Mouse (Mus musculus) brain, adult 2 months (tissue): ENCODE results near the gene Eif4a3.
A peak's percentile ranks its signal among the peaks of the same experiment; 100 is the strongest.
"Not testable (repeated sequence)": the region's sequence is repeated elsewhere in the genome, so short reads cannot be mapped to it uniquely, and the experiment has no call there.

Experiments
- DNase-seq: peaks from one replicate; pipeline ENCODE4 v3.0.0; 2011; ENCODE audit warnings: low read depth, low spot score

Eif4a3 gene

DNA sequence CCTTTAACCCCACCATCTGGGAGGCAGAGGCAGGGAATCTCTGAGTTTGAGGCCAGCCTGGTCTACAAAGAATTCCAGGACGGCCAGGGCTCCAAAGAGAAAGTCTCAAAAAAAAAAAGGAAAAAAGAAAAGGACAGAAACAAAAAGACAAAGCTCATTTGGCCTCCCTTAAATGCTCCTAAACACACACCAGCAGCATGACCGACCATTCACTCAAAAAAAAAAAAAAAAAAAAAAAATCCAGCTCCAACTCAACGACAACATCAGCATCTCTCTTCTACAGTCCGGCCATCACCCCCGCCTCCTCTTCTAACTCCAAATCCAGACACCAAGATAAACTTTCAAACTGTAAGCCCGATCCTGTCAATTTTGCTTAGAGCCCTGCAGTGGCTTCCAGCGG lies 972 bp downstream of the Eif4a3 start:
- no peak for DNase-seq

GRCm38 (mm10) chr11:119297996-119298395 lies 1.9 kb downstream of the Eif4a3 start:
- no peak for DNase-seq

GRCm38 (mm10) chr11:119292861-119293260 lies 7.0 kb downstream of the Eif4a3 start:
- DNase-seq: not testable (repeated sequence)

GRCm38 (mm10) chr11:119287207-119287992 lies 12.5 kb downstream of the Eif4a3 start:
- peak; percentile 72 for DNase-seq

GRCm38 (mm10) chr11:119285791-119286527 lies 13.9 kb downstream of the Eif4a3 start:
- DNase-seq: no peak

GRCm38 (mm10) chr11:119281030-119281429 lies 18.9 kb downstream of the Eif4a3 start:
- no peak for DNase-seq

DNA sequence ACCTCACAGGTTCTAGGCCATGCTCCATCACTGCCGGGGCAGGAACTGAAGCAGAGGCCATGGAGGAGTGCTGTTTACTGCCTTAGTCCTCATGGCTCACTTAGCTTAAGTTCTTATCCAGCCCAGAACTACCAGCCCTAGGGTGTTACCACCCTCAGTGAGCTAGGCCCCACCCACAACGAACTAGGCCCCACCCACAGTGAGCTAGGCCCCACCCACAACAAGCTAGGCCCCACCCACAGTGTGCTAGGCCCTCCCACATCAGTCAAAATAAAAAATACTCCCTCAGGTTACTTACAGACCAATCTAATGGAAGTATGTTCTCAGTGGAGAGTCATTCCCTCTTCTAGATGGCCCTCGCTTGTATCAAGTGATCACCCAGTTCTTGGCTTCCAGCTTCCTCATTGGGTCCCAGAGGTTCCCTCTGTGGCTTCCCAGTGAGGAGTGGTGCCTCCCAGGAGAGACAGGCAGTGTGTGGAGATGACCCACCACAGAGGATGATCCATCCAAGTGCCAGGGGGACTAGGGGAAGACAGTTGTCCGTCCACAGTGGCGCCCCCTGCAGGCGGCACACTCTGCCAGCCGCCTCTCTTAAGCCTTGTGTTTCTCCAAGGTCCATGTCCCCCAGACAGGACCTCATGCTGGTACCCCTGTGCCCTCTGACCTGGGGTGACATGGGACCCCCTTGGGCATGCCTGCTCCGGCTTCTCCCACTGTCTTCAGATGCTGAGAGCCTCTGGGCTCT lies 26.5 kb downstream of the Eif4a3 start:
- DNase-seq: no peak

GRCm38 (mm10) chr11:119272492-119272891 lies 27.4 kb downstream of the Eif4a3 start:
- not testable (repeated sequence) for DNase-seq

DNA sequence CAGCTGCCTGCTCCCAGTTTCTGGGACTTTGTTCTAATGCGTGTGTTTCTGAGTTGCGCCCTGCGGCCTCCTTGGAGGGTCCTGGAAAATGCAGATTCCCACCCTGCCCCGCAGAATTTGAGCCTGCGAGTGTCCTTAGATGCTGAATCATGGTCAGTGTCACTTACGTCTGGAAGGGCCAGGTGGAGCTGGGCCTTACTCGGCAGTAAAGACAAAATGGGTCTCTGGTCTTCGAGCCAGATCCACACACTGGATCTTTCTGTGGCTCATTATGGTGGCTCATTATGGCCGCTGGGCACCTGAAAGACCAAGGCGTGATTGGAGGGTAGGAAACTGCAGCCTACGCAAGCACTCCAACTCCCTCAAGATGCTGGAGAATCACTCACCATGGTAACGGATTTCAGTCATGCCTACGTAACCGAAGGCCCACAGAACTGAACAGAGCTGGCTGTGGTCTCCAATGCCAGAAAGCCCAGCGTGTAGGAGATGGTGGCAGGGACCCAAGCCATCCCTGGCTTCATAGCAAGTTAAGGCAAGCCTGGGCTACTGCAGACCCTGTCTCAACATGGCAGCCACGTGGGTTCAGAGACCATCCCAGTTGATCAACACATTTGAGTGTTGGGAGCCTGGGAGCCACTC lies 31.2 kb downstream of the Eif4a3 start:
- DNase-seq: peak; percentile 91

DNA sequence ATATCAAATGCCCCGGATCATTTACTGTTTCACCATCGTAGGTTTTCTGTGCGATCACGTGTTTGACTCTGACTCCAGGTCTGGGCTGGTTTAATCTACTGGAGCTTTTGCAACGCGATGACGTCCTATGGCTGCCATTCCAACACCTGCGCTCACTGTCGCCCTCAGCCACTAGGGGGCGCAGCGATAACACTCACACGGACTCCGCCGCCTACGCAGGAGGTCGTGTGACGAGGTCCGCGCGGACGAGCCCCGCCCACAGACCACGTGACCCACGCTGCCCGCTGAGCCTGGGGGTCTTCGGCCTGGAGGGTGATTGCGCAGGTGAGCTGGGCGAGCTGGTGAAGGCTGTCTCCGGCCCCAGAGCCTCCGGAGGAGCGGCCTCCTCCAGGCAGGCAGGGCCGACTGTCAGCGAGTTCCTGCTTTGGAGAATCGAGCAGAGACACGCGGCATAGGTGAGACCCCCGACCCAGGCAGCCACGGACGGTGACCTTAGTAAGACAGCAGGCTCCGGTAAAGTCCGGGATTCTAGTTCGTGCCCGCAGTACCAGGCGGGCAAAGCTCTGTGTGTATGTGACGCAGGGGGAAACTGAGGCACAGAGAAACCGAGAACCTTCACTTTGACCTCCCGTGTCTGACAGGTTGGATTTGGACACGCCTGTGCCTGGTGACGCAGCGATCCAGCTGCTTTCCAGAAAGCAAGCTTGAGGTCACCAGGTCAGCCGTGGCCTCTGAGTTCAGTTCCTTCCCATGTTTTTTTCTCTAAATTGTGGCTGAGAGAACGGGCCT lies 31.9 kb downstream of the Eif4a3 start, which contains the start of gene Gaa:
Gaa (plus strand) TSS at position 120 of the 789 bp plus-strand sequence.
- peak; percentile 97 for DNase-seq

GRCm38 (mm10) chr11:119267241-119267674 lies 32.6 kb downstream of the Eif4a3 start:
- DNase-seq: peak; percentile 90

DNA sequence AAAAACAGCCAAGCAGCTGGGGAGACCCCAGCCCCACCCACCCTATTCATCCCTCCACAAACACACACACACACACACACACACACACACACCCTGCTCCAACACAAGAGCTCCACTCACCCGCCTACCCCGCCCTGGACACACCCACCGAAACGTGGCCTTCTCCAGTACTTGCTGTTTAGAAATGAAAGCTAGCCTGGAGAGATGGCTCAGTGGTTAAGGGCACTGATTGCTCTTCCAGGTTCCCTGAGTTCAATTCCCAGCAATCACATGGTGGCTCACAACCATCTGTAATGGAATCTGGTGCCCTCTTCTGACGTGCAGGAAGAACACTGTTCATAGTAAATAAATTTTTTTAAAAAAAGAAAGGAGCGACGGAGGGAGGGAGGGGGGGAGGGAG lies 34.1 kb downstream of the Eif4a3 start:
- no peak for DNase-seq

GRCm38 (mm10) chr11:119264413-119264812 lies 35.5 kb downstream of the Eif4a3 start:
- DNase-seq: no peak

DNA sequence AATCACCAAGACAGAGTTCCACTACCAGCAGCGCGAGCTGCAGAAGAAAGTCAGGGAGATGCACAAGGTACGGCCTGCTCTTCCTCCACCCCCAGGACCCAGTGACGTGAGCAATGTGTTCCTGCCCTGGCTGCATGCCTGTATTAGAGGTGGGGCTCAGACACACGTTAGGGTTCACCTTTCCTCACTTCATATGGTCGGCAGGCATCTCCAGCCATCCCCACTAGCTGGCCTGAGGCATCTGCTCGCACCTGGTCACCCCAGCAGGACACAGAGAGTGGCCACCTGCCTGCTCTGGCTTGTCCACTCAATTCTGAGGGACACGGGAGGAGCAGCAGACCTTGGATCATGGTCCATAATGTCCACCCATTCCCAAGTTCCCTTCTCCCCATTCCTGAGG lies 39.9 kb downstream of the Eif4a3 start:
- DNase-seq: peak; percentile 36

- DNase-seq: peak; percentile 74
Measured at GRCm38 (mm10) chr11:119258572-119259322, 41.1 kb downstream of the Eif4a3 start.

- no peak for DNase-seq
Measured at GRCm38 (mm10) chr11:119258216-119258571, 41.7 kb downstream of the Eif4a3 start.

DNA sequence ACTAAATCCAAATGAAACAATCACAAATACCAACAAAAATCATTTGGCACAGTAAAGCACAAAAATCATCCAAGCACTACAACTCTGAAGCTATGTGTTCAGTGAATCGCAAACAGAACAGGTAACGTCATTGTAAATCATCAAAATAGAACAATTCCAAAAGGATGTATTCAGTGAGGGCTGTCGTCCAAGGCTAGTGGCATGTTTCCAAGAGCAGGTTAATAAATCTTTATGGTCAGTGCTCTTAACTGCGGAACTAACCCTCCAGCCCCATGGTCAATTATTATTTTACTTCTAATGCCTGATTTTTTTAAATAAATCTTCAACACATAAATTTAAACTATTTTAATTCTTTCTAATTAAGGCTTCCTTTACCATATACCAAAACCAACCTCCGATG lies 43.3 kb downstream of the Eif4a3 start:
- not testable (repeated sequence) for DNase-seq

DNA sequence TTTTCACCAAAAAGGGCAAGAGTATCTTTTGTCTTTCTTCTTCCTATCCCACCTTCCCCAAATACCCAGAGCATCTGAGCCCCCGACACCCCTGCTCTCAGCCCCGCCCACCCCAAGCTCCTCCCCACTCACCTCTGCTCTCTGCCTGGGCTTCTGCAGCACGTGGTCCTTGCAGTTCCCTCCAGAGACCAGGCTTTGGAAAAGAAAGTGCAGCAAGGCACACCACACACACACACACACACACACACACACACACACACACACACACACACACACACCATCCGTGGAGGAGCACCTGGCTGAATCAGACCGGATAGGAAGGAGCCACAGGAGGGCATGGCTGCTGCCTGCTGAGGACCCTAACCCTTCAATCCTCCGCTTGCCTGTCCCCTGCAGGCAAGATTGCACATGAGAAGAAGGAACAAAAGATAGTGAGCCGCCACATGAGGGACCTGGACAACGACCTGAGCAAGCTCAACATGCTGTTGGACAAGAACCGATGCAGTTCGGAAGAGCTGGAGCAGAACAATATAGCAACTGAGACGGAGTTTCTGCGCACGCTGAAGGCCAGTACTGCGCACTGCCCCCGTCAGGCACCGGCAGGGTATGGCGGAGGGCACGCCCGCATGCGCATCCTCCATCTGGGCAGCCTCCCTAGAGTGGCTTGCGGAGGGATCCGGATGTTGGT lies 46.9 kb downstream of the Eif4a3 start:
- DNase-seq: peak; percentile 66

DNA sequence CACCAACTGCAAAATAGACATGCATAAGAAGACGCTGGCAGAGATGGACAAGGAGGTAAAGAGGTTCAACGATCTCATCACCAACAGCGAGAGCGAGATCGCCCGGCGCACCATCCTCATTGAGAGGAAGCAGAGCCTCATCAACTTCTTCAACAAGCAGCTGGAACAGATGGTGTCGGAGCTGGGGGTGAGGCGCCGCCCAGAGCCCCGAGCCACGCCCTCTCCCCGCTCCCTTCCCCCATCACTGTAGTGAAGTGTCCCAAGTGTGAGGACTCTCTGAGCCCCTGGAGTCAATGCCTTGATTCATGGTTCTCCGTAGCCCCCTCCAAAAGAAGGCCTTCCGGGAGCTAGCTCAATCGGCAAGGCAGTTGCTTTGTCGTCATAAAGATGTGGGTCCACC lies 48.9 kb downstream of the Eif4a3 start:
- no peak for DNase-seq
